Mouse (Mus musculus): ENCODE measurements around the gene Fastkd1.
A peak's percentile ranks its signal among the peaks of the same experiment; 100 is the strongest.
"Not testable (repeated sequence)": the region's sequence is repeated elsewhere in the genome, so short reads cannot be mapped to it uniquely, and the experiment has no call there.

The Fastkd1 gene

DNA sequence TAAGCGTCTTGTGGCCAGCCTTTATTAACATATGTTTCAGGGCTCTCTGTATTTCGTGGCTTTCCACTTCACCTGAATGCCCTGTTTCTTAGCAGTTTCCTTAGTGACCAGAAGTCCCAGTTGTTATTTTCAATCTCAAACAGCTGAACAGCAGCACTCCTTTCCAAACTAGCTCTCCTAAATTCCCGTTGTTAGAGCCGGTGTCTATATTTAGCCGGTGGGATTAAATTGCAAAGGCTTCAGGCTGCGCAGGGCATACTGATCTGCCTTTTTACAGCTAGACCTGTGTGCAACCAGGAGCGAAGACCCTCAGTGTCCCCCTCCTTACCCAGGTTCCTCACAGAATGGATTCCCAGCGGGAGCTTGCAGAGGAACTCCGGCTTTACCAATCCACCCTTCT is 43.5 kb downstream of the Fastkd1 start, which contains the start of gene Klhl41:
TSS of gene Klhl41 (plus strand) at position 268 of the 400 bp plus-strand sequence.
- DNase-seq (ENCODE audit: low read depth, low spot score), result no peak

- no peak for DNase-seq (ENCODE audit: low read depth, low spot score)
Measured at GRCm38 (mm10) chr2:69668414-69668813, 44.9 kb downstream of the Fastkd1 start.

- DNase-seq (ENCODE audit: low read depth, low spot score), result no peak
Measured at GRCm38 (mm10) chr2:69667656-69668055, 45.7 kb downstream of the Fastkd1 start.

DNA sequence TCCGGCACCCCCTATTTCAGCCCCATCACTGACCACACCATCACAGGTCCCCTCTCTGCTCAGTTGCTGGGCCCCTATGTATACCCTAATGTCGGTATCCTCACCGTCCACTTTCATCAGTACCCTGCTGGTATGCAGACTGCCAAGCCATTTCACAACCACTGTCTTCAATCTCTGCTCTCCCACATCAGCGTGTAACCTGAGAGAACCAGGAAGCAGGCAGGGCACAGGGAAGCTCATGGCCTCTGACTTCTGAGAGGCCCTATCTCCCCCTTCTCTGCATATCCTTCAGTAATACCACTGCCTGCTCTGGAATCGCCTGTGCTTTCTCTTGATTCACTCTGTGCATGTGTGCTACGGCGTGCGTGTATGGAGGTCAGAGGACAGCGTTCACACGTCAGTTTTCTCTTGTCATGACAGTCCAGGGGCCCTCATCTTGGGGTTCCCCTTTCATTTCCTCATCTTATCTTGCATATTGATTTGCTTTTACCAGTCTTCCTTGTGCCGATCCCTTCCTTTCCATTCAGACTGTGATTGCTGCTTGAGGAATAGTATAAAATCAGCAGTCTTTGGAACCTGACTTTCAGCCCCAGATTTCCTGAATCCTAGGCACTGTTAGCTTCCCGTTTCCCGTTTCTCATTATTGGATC is 49.4 kb downstream of the Fastkd1 start:
- DNase-seq (ENCODE audit: low read depth, low spot score), result no peak

- no peak for DNase-seq (ENCODE audit: low read depth, low spot score)
Measured at GRCm38 (mm10) chr2:69659326-69659725, 54.0 kb downstream of the Fastkd1 start.

- no peak for DNase-seq (ENCODE audit: low read depth, low spot score)
Measured at GRCm38 (mm10) chr2:69649716-69650115, 63.6 kb downstream of the Fastkd1 start.

GRCm38 (mm10) chr2:69646726-69647490 is 66.4 kb downstream of the Fastkd1 start, which contains the start of gene Bbs5:
Gene Bbs5, plus strand, starts transcription at chr2:69647171.
- DNase-seq (ENCODE audit: low read depth, low spot score), result peak; percentile 86

GRCm38 (mm10) chr2:69644968-69645617 is 68.2 kb downstream of the Fastkd1 start:
- no peak for DNase-seq (ENCODE audit: low read depth, low spot score)

GRCm38 (mm10) chr2:69640100-69640499 is 73.2 kb downstream of the Fastkd1 start:
- no peak for DNase-seq (ENCODE audit: low read depth, low spot score)

GRCm38 (mm10) chr2:69637989-69638388 is 75.3 kb downstream of the Fastkd1 start:
- not testable (repeated sequence) for DNase-seq (ENCODE audit: low read depth, low spot score)
